ENCODE assay signal across 9 mouse cellular contexts in the genomic region with DNA sequence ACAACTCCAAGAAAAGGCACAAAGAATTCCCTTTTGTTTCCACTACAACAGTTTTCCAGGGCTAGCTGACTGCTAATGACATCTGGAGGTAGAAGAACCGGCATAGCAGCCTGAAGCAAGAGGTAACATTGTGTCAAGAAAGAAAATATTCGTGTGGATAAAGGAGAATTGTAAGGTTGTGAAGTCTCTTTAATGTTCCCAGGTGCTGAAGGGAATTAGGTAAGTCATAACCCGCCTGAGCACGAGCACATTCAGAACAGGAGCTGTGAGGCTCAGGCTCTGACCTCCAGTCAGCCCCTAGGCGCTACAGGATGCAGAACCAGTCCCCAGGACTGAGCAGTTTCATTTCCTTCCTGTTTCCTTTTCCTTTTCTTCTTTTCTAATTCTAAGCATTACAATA.
DNase-seq lines count a peak whose midpoint lies in the region; ATAC-seq and TF ChIP-seq lines count a peak whose summit lies in the region.
"Had no signal": no experiment of that assay in that cellular context is flagged by ENCODE, and none has a peak within 500 bp of the region (broad histone marks: within the 10 kb centered on the region; RNA-seq: fewer than 3 reads in every experiment).

No protein-coding gene starts in this region.

- DNase-seq in kidney, adult 2 months: peak; percentile 6
- no peak for DNase-seq in kidney, postnatal 10 days
- DNase-seq in embryo, embryonic 10 days (ENCODE audit: low spot score): peak; percentile 34
- peak; percentile 4 for DNase-seq in hindbrain, embryonic 10.5 days (ENCODE audit: low spot score)
- no peak for DNase-seq in cerebellum, adult 2 months
- DNase-seq in gastrocnemius, adult 18-20 months (ENCODE audit: low spot score): no peak

- H3K36me3 ChIP-seq in kidney, adult 2 months (ENCODE audit: control insufficient read depth, insufficient read depth, low read length): no peaks in the 10 kb centered on the region
- no peaks in the 10 kb centered on the region for H3K36me3 ChIP-seq in hindbrain, embryonic 10.5 days
- no peaks in the 10 kb centered on the region for H3K36me3 ChIP-seq in midbrain, embryonic 13.5 days

- TF ChIP-seq POLR2A in kidney, adult 2 months (IDR thresholded peaks at IDR 0.05; ENCODE audit: low read depth, low read length): no peak
- no peak for TF ChIP-seq POLR2A in cerebellum, adult 2 months (IDR thresholded peaks at IDR 0.05; ENCODE audit: borderline replicate concordance, insufficient read depth, low read length)

- H3K27me3 ChIP-seq in kidney, adult 2 months (replicated peaks; ENCODE audit: control insufficient read depth, insufficient read depth, low read length): no peaks in the 10 kb centered on the region
- no peaks in the 10 kb centered on the region for H3K27me3 ChIP-seq in hindbrain, embryonic 10.5 days (ENCODE audit: insufficient read depth, poor library complexity, severe bottlenecking)
- H3K27me3 ChIP-seq in midbrain, embryonic 13.5 days: no peaks in the 10 kb centered on the region
- H3K27me3 ChIP-seq in cerebellum, adult 2 months (ENCODE audit: control insufficient read depth, insufficient read depth, low read length): no peaks in the 10 kb centered on the region
- H3K27me3 ChIP-seq: megakaryocyte, embryonic 14.5 days had no signal

- no peak overlapping the region for H3K9ac ChIP-seq in midbrain, embryonic 13.5 days (replicated peaks)

- H3K4me2 ChIP-seq in midbrain, embryonic 13.5 days (replicated peaks): no peak overlapping the region

- H3K9me3 ChIP-seq in hindbrain, embryonic 10.5 days: no peaks in the 10 kb centered on the region
- no peaks in the 10 kb centered on the region for H3K9me3 ChIP-seq in midbrain, embryonic 13.5 days
- H3K9me3 ChIP-seq: megakaryocyte, embryonic 14.5 days had no signal

- whole genome bisulfite sequencing in kidney, adult 2 months: 39% methylated on average over 5 of the region's 5 CpGs
- 15% methylated on average over 5 of the region's 5 CpGs for WGBS in hindbrain, embryonic 10.5 days
- 5% methylated on average over 5 of the region's 5 CpGs for WGBS in midbrain, embryonic 13.5 days
- WGBS in cerebellum, adult 2 months: 46% methylated on average over 5 of the region's 5 CpGs

- H3K4me1 ChIP-seq in kidney, adult 2 months (ENCODE audit: control insufficient read depth, insufficient read depth, low read length): peaks cover 4% of the 10 kb centered on the region; the same call in 1 of the 2 replicates
- peaks cover 19% of the 10 kb centered on the region for H3K4me1 ChIP-seq in hindbrain, embryonic 10.5 days (replicated peaks)
- peaks cover 17% of the 10 kb centered on the region for H3K4me1 ChIP-seq in midbrain, embryonic 13.5 days (replicated peaks)
- H3K4me1 ChIP-seq in cerebellum, adult 2 months (ENCODE audit: control insufficient read depth, insufficient read depth, low read length): no peaks in the 10 kb centered on the region; the same call in 1 of the 2 replicates

- TF ChIP-seq CTCF in kidney, adult 2 months (conservative IDR thresholded peaks at IDR 0.05; ENCODE audit: insufficient read depth, insufficient read length, low read depth, low read length): no peak
- no peak for TF ChIP-seq CTCF in cerebellum, adult 2 months (IDR thresholded peaks at IDR 0.05; ENCODE audit: borderline replicate concordance, insufficient read depth, low read depth, low read length)

- ATAC-seq in midbrain, embryonic 13.5 days: 0 out of 2 replicates have a peak, but pooled peaks have one; percentile 58
- ATAC-seq in erythroid progenitor cell, adult 5-6 weeks (replicated peaks; ENCODE audit: low FRiP score, poor library complexity, severe bottlenecking): no peak

- H3K27ac ChIP-seq in kidney, adult 2 months (ENCODE audit: insufficient read depth, low read depth, low read length): 0 out of 2 replicates have a peak overlapping the region, but pooled peaks have one; percentile 28
- peak overlapping the region; percentile 57 for H3K27ac ChIP-seq in hindbrain, embryonic 10.5 days
- H3K27ac ChIP-seq in midbrain, embryonic 13.5 days: peak overlapping the region; percentile 69
- no peak overlapping the region for H3K27ac ChIP-seq in cerebellum, adult 2 months (ENCODE audit: insufficient read depth, low read length)

- no peak overlapping the region for H3K4me3 ChIP-seq in kidney, adult 2 months (ENCODE audit: insufficient read depth, low read depth, low read length)
- H3K4me3 ChIP-seq in hindbrain, embryonic 10.5 days: 0 out of 2 replicates have a peak overlapping the region, but pooled peaks have one; percentile 20
- no peak overlapping the region for H3K4me3 ChIP-seq in midbrain, embryonic 13.5 days (replicated peaks)
- H3K4me3 ChIP-seq in cerebellum, adult 2 months (replicated peaks; ENCODE audit: insufficient read depth, low read depth, low read length): no peak overlapping the region
- H3K4me3 ChIP-seq: megakaryocyte, embryonic 14.5 days had no signal

Comparison
In these comparisons a context has a peak if more than half of its experiments do, and no peak if none do; other contexts are left out.
1. DNase-seq: peak in kidney, adult 2 months (single experiment), embryo, embryonic 10 days (single experiment) and hindbrain, embryonic 10.5 days (single experiment); none in kidney, postnatal 10 days (single experiment), cerebellum, adult 2 months (0 of 2) and gastrocnemius, adult 18-20 months (single experiment).